Mouse (Mus musculus): Measurements from ENCODE around the gene Mrps35.

The Mrps35 gene

DNA sequence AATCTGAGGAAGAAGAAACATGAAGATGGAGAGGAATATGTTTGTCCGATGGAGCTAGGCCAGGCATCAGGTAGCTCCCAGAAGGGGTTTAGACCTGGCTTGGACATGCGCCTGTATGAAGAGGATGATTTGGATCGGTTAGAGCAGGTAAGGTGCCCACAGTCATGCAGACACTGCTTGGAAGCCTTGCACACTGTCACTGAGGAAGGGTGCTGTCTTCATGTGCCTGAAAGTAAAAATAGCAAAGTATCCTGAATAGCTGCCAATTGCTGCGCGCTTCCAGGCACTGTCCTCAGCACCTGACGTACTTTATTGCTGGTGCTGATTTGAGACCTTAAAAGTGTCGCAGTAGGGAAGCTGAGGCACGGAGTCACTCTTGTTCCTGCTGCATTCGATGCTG is 13.0 kb upstream of the Mrps35 start:
- DNase-seq (ENCODE audit: low read depth, low spot score), result no peak

DNA sequence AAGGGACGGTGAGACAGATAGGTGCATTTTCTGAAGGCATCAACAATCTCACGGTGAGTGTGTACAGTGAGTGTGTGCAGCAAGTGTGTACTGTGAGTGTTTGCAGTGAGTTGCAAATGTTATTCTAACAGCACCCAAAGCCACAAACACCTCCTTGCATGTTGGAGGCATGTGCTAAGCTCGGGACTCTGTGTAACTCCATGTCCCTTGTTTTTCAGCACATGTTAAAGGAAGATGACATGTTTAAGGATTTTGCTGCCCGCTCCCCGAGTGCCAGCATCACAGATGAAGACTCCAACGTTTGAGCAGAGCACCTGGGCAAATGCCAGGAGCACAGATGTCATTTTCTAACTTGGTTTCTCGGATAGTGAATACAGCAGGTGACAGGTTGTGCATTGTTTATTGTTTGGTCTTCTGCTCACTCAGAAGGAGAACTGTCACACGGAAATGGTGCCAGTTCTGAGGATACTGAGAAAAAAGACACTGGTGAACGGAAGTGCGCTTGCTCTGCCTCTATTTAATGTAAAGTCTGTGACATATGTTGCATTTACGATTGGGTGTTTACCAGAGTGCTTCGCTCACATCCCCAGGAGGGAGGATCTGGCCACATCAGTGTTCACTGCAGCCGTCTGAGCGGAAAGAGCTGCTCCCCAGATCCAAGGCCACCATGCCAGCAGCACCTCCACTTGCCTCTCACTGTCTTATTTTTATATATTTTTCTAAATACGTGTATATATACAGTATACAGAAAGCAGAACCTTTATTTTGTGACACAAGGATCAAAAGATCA is 12.3 kb upstream of the Mrps35 start:
- DNase-seq (ENCODE audit: low read depth, low spot score), result no peak

DNA sequence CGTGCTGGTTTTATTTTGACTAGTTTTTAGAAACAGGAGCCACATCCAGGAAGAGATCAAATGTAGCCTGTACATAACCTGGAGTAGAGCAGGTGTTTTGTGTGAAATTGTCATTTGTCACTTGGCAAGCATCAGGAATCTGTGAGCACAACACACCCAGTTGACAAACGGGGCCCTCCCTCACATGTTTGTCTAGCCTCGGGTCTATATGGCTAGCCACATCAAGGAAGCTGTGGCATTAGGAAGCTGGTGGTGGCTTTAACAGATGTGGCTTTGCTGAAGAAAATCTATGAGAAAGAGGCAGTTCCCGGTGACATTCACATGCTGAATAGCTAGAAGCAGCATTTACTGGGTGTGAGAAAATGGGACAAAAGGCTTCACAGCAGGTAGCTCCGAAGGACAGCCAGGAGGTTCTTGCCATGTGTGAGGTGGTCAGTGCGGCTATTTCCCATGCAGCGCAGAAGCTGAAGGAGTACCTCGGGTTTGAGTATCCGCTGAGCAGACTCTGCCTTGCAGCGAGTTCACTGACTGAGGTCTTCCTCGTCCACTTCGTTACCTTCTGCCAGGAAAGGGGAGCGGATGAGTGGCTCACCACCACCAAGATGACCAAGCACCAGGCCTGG is 10.2 kb upstream of the Mrps35 start, which contains the start of gene Rep15:
Rep15 (plus strand) TSS at position 282 of the 623 bp plus-strand sequence.
- DNase-seq (ENCODE audit: low read depth, low spot score), result no peak

- peak; percentile 44 for DNase-seq (ENCODE audit: low read depth, low spot score)
Measured at GRCm38 (mm10) chr6:147043633-147044032, 1.1 kb downstream of the Mrps35 start.

DNA sequence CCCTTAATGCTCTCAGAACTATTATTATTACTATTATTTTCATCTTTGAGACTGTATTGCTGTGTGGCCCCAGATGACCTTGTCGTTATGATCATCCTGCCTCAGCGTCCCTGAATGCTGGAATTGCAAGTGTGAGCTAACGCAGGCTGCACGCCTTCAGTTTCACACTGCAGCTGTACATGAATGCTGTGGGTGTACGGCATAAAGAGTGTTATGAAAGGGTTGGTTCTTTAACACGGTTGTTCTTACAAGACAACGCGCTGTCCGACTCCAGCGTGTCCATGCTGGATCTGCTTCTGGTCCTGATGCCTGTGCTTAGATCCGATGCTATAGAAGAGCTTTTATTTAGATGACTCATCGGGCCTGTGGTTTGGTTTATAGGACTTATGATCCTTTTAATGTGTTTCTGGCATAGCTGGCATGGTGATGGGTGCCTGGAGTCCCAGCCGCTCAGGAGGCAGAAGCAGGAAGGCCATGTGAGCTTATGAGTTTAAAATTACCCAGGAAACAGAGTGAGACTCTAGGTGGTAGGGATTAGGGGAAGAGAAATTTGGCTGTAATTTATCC is 6.8 kb downstream of the Mrps35 start:
- no peak for DNase-seq (ENCODE audit: low read depth, low spot score)

- DNase-seq (ENCODE audit: low read depth, low spot score), result no peak
Measured at GRCm38 (mm10) chr6:147051666-147052065, 9.1 kb downstream of the Mrps35 start.

DNA sequence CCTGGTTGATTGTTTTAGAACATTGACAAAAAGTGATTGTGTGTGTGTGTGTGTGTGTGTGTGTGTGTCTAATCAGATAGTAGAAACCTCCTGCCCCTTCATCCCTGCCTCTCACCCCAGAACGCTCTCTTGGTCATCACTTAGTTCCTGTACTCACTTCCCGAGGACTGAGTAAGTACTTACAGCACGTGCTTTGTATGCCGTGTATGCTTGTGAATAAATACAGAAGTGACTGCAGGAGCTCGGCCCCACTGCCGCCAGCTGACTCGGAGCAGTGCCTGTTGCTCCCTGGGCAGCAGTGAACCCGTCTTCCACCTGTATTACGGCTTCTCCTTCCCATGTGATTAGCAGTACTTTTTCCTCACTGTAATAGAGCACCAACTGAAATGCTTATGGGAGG is 9.9 kb downstream of the Mrps35 start:
- no peak for DNase-seq (ENCODE audit: low read depth, low spot score)

- no peak for DNase-seq (ENCODE audit: low read depth, low spot score)
Measured at GRCm38 (mm10) chr6:147053785-147054646, 11.5 kb downstream of the Mrps35 start.

DNA sequence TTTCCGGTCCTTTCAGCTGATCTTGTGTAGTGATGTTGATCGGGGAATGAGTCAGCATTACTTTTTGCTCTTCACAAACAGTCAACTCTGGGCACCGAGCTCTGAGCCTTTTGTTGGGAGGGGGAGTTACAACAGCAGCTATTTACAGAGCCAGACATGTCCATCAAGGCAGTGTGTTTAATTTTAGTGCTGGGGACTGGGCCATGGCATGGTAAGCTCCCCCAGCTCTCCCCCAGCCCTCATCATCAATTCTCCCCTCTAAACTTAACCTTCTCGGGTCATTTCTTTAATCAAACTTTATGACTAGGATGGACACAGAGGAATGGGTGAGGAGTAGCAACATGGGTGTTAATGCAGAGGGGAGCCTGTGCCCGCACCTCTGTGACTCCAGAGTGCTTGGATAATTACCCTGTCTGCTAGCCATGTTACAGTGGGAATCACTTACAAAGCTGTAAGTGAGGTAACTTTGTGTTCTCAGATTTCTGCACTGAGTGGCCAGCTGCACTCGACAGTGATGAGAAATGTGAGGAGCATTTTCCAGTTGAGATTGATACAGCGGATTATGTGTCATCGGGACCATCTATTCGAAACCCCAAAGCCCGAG is 12.9 kb downstream of the Mrps35 start:
- no peak for DNase-seq (ENCODE audit: low read depth, low spot score)

GRCm38 (mm10) chr6:147059326-147059725 is 16.8 kb downstream of the Mrps35 start:
- no peak for DNase-seq (ENCODE audit: low read depth, low spot score)

DNA sequence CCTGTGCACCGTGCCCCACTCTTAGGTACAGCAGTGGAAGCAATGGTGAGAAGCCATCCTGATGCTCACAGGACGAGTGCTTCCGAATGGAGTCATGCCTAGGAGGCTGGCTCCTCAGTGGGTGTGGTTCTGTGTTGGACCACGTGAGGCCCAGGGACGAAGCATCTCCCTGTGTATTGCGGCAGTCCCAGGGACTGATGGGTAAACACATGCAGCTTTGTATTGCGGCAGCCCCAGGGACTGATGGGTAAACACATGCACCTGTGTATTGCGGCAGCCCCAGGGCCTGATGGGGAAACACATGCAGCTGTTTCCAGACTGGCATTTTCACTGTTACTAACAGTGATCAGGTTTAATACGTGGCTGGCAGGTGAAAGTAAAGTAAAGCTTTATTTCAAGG is 19.1 kb downstream of the Mrps35 start:
- peak; percentile 14 for DNase-seq (ENCODE audit: low read depth, low spot score)

- no peak for DNase-seq (ENCODE audit: low read depth, low spot score)
Measured at GRCm38 (mm10) chr6:147062034-147062433, 19.5 kb downstream of the Mrps35 start.

DNA sequence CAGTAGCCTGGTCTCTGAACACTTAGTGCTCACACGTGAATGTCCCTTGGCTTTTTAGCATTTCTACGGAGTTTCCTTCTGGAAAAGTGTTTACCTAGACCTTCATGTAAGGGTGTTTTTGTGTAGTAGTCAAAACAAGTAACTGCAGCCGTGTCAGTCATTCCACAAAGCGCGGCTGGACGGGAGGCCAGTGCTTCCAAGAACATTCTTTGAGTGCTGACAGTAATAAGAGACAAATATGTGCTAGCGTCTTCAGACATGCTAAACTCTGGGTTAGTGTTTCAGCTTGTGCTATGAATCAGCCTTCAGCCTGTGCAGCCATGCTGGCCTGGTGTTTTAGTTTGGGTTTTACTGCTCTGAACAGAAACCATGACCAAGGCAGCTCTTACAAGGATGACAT is 20.1 kb downstream of the Mrps35 start:
- no peak for DNase-seq (ENCODE audit: low read depth, low spot score)

DNA sequence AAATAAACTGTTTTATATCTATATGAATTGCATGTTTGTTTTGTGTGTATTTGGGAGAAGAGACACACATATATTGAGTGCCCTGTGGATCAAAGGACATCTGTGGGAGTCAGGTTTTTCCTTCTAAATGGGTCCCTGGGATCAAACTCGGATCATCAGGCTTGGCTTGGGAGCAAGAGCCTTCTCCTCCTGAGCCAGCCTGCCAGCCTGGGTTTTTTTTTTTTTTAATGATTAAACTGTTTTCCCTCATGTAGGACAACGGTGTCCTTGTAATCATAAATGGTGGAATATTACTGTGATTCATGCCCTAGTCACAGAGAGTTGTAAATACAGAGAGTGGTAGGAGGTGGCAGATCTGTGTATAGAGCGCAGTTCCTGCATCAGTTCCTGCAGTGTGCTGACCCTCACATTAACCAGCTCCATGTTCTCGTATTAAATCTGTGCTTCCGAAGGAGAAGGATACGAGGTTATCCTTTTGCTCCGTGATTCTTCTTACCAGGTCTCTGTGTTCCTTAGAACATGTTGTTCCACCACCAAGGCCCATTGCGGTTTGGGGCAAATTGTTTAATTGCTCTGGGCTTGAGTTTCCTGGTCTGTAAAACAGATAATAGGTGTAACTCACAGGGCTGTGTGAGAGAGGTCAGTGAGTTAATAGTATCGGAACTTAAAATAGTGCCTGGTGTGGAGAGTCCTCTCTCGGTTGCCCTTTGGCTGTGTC is 21.8 kb downstream of the Mrps35 start:
- no peak for DNase-seq (ENCODE audit: low read depth, low spot score)

- DNase-seq (ENCODE audit: low read depth, low spot score), result no peak
Measured at GRCm38 (mm10) chr6:147064944-147065261, 22.3 kb downstream of the Mrps35 start.

- no peak for DNase-seq (ENCODE audit: low read depth, low spot score)
Measured at GRCm38 (mm10) chr6:147075808-147076387, 33.3 kb downstream of the Mrps35 start.

- DNase-seq (ENCODE audit: low read depth, low spot score), result no peak
Measured at GRCm38 (mm10) chr6:147076878-147077277, 34.3 kb downstream of the Mrps35 start.

GRCm38 (mm10) chr6:147079919-147080318 is 37.4 kb downstream of the Mrps35 start:
- no peak for DNase-seq (ENCODE audit: low read depth, low spot score)

DNA sequence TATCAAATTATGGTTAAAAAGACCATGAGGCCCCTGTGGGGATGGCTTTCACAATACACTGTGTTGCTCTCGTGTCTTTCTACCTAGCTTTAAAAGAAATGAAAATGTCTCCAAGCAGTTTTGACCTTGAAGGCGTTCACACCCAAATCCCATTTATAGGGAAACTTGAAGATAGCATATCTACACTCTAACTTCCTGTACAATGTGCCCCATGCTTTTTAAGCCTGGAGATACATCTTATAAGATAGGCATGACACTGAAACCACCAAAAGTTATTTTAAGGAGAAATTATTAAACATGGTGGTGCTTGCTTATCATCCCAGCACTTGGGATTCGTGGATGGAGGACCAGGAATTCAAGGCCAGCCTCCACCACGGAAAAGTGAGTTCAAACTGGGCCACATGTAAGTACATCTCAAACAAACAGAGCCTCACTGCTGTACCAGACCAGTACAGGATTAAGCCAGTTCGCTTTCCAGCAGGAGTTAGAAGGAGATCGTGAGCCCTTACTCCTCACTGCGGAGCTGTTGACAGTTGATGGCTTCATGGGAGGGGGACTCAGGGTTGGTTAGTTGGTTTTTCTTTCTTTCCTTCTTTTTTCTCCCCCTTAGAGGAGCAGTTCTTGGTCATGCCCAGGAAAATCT is 43.0 kb downstream of the Mrps35 start:
- no peak for DNase-seq (ENCODE audit: low read depth, low spot score)

GRCm38 (mm10) chr6:147086594-147087225 is 44.1 kb downstream of the Mrps35 start, which contains the start of gene Mansc4:
TSS of gene Mansc4 (minus strand) at chr6:147087032.
- DNase-seq (ENCODE audit: low read depth, low spot score), result no peak
